Comparison of ENCODE assay signal across 9 mouse cellular contexts in genomic region chr9:63989641-63990040, GRCm38 (mm10). TPM values are rescaled to one million over a fixed set of nuclear protein-coding genes. Genes with fewer than 3 reads are reported as not detected.
DNase-seq lines count a peak whose midpoint lies in the region; ATAC-seq lines count a peak whose summit lies in the region.
"Had no signal": no experiment of that assay in that cellular context is flagged by ENCODE, and none has a peak within 500 bp of the region (broad histone marks: within the 10 kb centered on the region; RNA-seq: fewer than 3 reads in every experiment).

No protein-coding gene starts in this region.

- no peaks in the 10 kb centered on the region for H3K27me3 ChIP-seq in heart, embryonic 15.5 days

- H3K9me3 ChIP-seq in heart, embryonic 15.5 days (replicated peaks) = no peaks in the 10 kb centered on the region

- 22% methylated on average over 8 of the region's 8 CpGs for WGBS in heart, embryonic 15.5 days

- no peak for DNase-seq in heart, postnatal 4 days
- DNase-seq in CD4-positive helper T cell, adult 2 months (ENCODE audit: low read depth, low spot score) = peak; percentile 19
- DNase-seq in MN1 (ENCODE audit: low spot score) = peak; percentile 59
- peak; percentile 47 to 64 for DNase-seq in kidney, postnatal 36 days
- no peak for DNase-seq in right cerebral cortex, adult 2 months (ENCODE audit: low spot score in 2 of 2)
- no peak for DNase-seq in layer of hippocampus, postnatal 36 days
- DNase-seq in spleen, adult 18-20 months = no peak
- DNase-seq: cerebellum, adult 2 months had no signal

- H3K36me3 ChIP-seq in heart, embryonic 15.5 days = no peaks in the 10 kb centered on the region; the same call in 1 of the 2 replicates

- H3K4me1 ChIP-seq in heart, embryonic 15.5 days (replicated peaks) = peaks cover 87% of the 10 kb centered on the region

- no peak for ATAC-seq in heart, embryonic 15.5 days (replicated peaks; ENCODE audit: insufficient number of reproducible peaks, insufficient read depth, low FRiP score, low read depth)

- peak overlapping the region; percentile 35 for H3K27ac ChIP-seq in heart, embryonic 15.5 days

- no peak overlapping the region for H3K9ac ChIP-seq in heart, embryonic 15.5 days

- H3K4me3 ChIP-seq in heart, embryonic 15.5 days = no peak overlapping the region

- H3K4me2 ChIP-seq in heart, embryonic 15.5 days = no peak overlapping the region

RNA-seq across cellular contexts. Expression of gene Smad6, which starts 32.2 kb away (rescaled TPM):
- 16.4 and 19.8 TPM in 2 replicates for polyA plus RNA-seq in heart, embryonic 15.5 days (2015; fragmentation: Nextera tagmentation; extraction: Ambion mirVana)
- 10 to 100 TPM; 18.5 to 20.1 TPM for total RNA-seq in heart, postnatal 4 days (2021)
- total RNA-seq in layer of hippocampus, postnatal 36 days (2021) = 1 to 10 TPM; 1.4 to 2.2 TPM

Comparison
In these comparisons a context has a peak if more than half of its experiments do, and no peak if none do; other contexts are left out.
1. DNase-seq: peak in CD4-positive helper T cell, adult 2 months (single experiment), MN1 (single experiment) and kidney, postnatal 36 days (2 of 2); none in heart, postnatal 4 days (single experiment), right cerebral cortex, adult 2 months (0 of 2), layer of hippocampus, postnatal 36 days (0 of 2) and spleen, adult 18-20 months (0 of 2).
2. RNA of gene Smad6, which starts 32.2 kb away (total RNA-seq): 18.5 to 20.1 TPM in heart, postnatal 4 days; 1.4 to 2.2 TPM in layer of hippocampus, postnatal 36 days; every median in the first group is over 4 times any median in the second.